Mouse (Mus musculus) midbrain, embryonic 16.5 days (tissue): Measurements from ENCODE around the gene Nbl1. TPM values are rescaled to one million over a fixed set of nuclear protein-coding genes. Genes with fewer than 3 reads are reported as not detected.
A peak's percentile ranks its signal among the peaks of the same experiment; 100 is the strongest.

ENCODE experiments used
- ATAC-seq: fragments of 200-750 bp; cut with Nextera tagmentation; 2 replicates; pipeline ENCODE4 v1.8.0; 2017; ENCODE audit warnings: moderate TSS enrichment
- H3K27ac ChIP-seq: fragments of 300-500 bp; sonication (generic); 2 replicates; pipeline ENCODE4 v1.5.1; 2014; ENCODE audit warnings: mild to moderate bottlenecking, low read length, mixed read lengths
- H3K27me3 ChIP-seq: fragments of 300-500 bp; sonication (generic); 2 replicates; pipeline ENCODE4 v1.6.1; 2014; ENCODE audit warnings: low read depth, low read length, mixed read lengths; ENCODE audit not compliant: control insufficient read depth, insufficient read depth
- H3K36me3 ChIP-seq: fragments of 300-500 bp; sonication (generic); 2 replicates; pipeline ENCODE4 v1.6.1; 2014; ENCODE audit warnings: mild to moderate bottlenecking, low read length, moderate library complexity, mixed read lengths; ENCODE audit not compliant: control insufficient read depth, insufficient read depth
- H3K4me1 ChIP-seq: fragments of 300-500 bp; sonication (generic); 2 replicates; pipeline ENCODE4 v1.6.1; 2014; ENCODE audit warnings: mild to moderate bottlenecking, low read length, mixed read lengths; ENCODE audit not compliant: control insufficient read depth, insufficient read depth
- H3K4me2 ChIP-seq: fragments of 300-500 bp; sonication (generic); 2 replicates; pipeline ENCODE4 v1.6.1; 2014; ENCODE audit warnings: mild to moderate bottlenecking, low read length, mixed read lengths
- H3K4me3 ChIP-seq: fragments of 300-500 bp; sonication (generic); 2 replicates; pipeline ENCODE4 v1.5.1; 2014; ENCODE audit warnings: low read depth, mild to moderate bottlenecking, low read length, moderate library complexity, mixed read lengths
- H3K9ac ChIP-seq: fragments of 300-500 bp; sonication (generic); 2 replicates; pipeline ENCODE4 v1.6.1; 2014; ENCODE audit warnings: low read depth, low read length, mixed read lengths
- H3K9me3 ChIP-seq: fragments of 300-500 bp; sonication (generic); replicated peaks from 2 replicates; pipeline ENCODE4 v1.6.1; 2014; ENCODE audit warnings: mild to moderate bottlenecking, low read length, mixed read lengths; ENCODE audit not compliant: control insufficient read depth, poor library complexity, severe bottlenecking
- WGBS: fragments of 180-500 bp; shearing (Covaris S2); extraction: QIAGEN DNeasy Blood & Tissue Kit; methylation state at CpG from one replicate; pipeline ENCODE4 v1.1.7; 2014; 5-methylcytosine and 5-hydroxymethylcytosine counted together
- polyA plus RNA-seq: library from polyadenylated mRNA; unstranded; fragments of >200 nt; fragmentation: Nextera tagmentation; extraction: Ambion mirVana; gene quantifications from 2 replicates; pipeline ENCODE4 v1.2.1, GENCODE M21; 2015

The Nbl1 gene
- polyA plus RNA-seq, 1 experiment from 2014 or later, result 30.6 TPM

DNA sequence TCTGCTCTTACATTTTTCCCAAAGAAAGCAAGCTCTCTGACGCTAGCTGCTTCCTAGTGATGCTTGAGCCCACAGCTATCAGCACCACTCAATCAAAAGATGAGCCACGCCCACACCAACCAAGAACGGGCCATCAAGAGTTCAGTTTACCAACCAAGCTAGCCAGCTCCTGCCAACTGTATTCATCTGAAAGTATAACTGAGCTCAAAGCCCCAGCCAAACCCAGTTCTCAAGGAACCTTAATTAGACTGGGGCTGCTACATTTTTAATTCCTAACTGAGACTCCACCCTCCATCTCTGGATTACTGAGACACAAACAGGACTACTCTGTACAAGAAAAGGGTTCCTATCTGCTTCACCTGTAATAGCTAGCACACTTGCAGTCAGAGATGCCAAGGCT, 18.1 kb upstream of the Nbl1 start:
- H3K9me3 ChIP-seq, result no peaks in the 10 kb centered on the region
- peak overlapping the region; percentile 47; the same call in 1 of the 2 replicates for H3K27ac ChIP-seq
- H3K4me2 ChIP-seq, result no peak overlapping the region
- 86% methylated on average over 3 of the region's 3 CpGs for WGBS
- no peak overlapping the region for H3K4me3 ChIP-seq
- no peak for ATAC-seq
- no peaks in the 10 kb centered on the region for H3K27me3 ChIP-seq
- no peak overlapping the region for H3K9ac ChIP-seq
- no peaks in the 10 kb centered on the region for H3K36me3 ChIP-seq
- peaks cover 16% of the 10 kb centered on the region for H3K4me1 ChIP-seq

GRCm38 (mm10) chr4:139105453-139105852, 12.7 kb upstream of the Nbl1 start:
- H3K9ac ChIP-seq, result no peak overlapping the region
- 97% methylated on average over 1 of the region's 1 CpGs for WGBS
- ATAC-seq, result no peak

GRCm38 (mm10) chr4:139101546-139101945, 8.8 kb upstream of the Nbl1 start:
- Histone ChIP-seq H3K4me3 (no peak overlapping the region), H3K4me1 (no peaks in the 10 kb centered on the region), H3K4me2 (no peak overlapping the region), H3K36me3 (peaks cover 8% of the 10 kb centered on the region), H3K9ac (no peak overlapping the region), H3K9me3 (no peaks in the 10 kb centered on the region), H3K27ac (no peak overlapping the region), H3K27me3 (no peaks in the 10 kb centered on the region)
- 86% methylated on average over 6 of the region's 6 CpGs for WGBS
- no peak for ATAC-seq

More at GRCm38 (mm10) chr4:139105453-139105852, 12.7 kb upstream of the Nbl1 start:
- no peaks in the 10 kb centered on the region for H3K9me3 ChIP-seq
- no peak overlapping the region for H3K4me3 ChIP-seq
- no peaks in the 10 kb centered on the region for H3K27me3 ChIP-seq
- H3K36me3 ChIP-seq, result peaks cover 8% of the 10 kb centered on the region
- H3K4me2 ChIP-seq, result no peak overlapping the region
- no peak overlapping the region for H3K27ac ChIP-seq
- no peaks in the 10 kb centered on the region for H3K4me1 ChIP-seq

GRCm38 (mm10) chr4:139100326-139100725, 7.5 kb upstream of the Nbl1 start:
- H3K27me3 ChIP-seq, result no peaks in the 10 kb centered on the region
- no peaks in the 10 kb centered on the region for H3K9me3 ChIP-seq
- peaks cover 8% of the 10 kb centered on the region for H3K36me3 ChIP-seq
- no peak overlapping the region for H3K4me2 ChIP-seq
- H3K9ac ChIP-seq, result no peak overlapping the region
- no peak overlapping the region for H3K27ac ChIP-seq
- H3K4me3 ChIP-seq, result no peak overlapping the region
- WGBS, result 91% methylated on average over 8 of the region's 8 CpGs
- ATAC-seq, result no peak
- no peaks in the 10 kb centered on the region for H3K4me1 ChIP-seq

DNA sequence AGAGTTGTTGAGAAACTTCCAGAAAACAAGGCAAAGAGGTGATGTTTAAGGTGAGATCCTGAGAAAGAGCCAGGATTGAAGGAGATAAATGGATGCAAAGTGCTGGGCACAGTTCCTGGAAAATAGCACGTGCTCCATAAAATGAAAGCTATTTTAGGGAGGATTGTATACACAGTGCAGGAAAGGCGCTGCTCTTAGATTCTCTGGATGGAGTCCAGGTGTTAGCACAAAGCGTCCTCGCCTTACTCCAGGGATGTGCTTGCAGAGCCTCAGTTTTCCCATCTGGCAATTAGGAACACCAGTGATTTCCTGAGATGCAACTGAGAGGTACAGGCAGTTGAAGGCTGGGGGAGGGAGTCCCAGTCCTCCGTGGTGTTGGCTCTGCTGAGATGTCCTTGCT, 3.4 kb upstream of the Nbl1 start:
- Histone ChIP-seq H3K9me3 (no peaks in the 10 kb centered on the region), H3K9ac (no peak overlapping the region), H3K27me3 (peaks cover 16% of the 10 kb centered on the region), H3K27ac (no peak overlapping the region), H3K36me3 (no peaks in the 10 kb centered on the region), H3K4me1 (peaks cover 13% of the 10 kb centered on the region), H3K4me2 (no peak overlapping the region), H3K4me3 (no peak overlapping the region)
- 80% methylated on average over 5 of the region's 5 CpGs for WGBS
- ATAC-seq, result no peak

GRCm38 (mm10) chr4:139095406-139095805, 2.6 kb upstream of the Nbl1 start:
- no peaks in the 10 kb centered on the region for H3K9me3 ChIP-seq
- ATAC-seq, result no peak

DNA sequence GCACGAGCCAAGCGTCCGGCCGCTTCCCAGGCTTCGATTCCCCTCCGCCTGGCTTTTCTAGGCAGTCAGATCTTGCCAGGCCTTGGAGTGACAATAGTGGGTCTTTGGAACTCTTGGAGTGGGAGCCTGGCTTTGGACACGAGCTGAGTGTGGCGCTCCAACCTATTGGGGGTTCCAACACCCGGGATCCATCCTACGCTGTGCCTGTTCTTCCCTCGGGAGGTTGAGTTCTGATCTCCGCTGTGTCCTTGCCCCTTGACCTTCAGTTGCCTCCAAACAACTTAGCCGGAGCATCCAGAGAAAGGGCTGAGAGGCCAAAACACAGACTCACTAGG, 370 bp upstream of the Nbl1 start:
- Histone ChIP-seq H3K9me3 (no peaks in the 10 kb centered on the region), H3K36me3 (no peaks in the 10 kb centered on the region), H3K27me3 (peaks cover 16% of the 10 kb centered on the region), H3K4me1 (peaks cover 13% of the 10 kb centered on the region), H3K4me3 (peak overlapping the region; percentile 42), H3K9ac (peak overlapping the region; percentile 66), H3K4me2 (peak overlapping the region; percentile 70), H3K27ac (no peak overlapping the region)
- no peak for ATAC-seq
- 22% methylated on average over 13 of the region's 13 CpGs for WGBS

More at GRCm38 (mm10) chr4:139095406-139095805, 2.6 kb upstream of the Nbl1 start:
- Histone ChIP-seq H3K4me3 (no peak overlapping the region), H3K27ac (no peak overlapping the region), H3K36me3 (no peaks in the 10 kb centered on the region), H3K4me1 (peaks cover 13% of the 10 kb centered on the region), H3K4me2 (no peak overlapping the region), H3K27me3 (peaks cover 16% of the 10 kb centered on the region), H3K9ac (no peak overlapping the region)
- WGBS, result 52% methylated on average over 1 of the region's 1 CpGs

DNA sequence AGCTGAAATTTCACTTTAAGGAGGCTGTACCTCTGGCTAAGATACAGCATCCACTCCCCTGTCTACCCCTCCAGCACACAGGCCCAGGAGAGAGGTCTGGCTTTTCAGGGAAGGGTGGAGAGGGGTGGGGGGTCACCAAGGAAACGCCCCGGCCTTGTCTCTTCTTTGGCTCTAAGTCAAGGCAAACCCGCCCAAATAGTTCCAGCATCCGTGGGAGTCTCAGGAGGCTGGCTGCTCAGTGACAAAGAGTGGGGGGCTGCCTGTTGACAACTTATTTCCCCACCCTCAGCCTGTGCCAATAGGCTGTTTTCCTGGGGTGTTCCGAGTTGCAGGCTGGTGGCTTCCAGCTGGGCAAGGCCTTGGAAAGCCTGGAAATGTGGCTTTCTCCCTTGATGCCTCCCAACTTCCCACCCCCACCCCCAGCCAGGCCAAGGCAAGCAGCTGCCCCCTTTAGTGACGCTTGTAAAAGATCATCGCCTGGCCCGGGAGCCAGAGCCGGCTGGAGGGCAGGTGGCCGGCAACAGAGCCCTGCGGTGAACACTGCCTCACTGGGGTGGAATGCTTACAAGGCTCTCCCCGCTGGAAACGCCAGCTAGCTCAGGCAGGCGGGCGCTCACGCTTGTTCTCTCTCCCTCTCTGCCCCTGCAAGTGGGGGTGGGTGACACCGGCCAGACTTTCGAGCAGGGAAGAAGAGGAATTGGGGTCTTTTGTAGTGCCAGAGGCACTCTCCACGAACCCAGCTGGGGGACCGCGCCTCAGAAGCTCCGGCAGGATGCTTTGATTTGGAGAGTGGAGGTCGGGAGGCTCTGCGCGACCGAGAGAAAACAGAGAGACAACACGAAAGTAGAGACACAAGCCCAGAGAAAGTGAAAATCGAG, 1.1 kb downstream of the Nbl1 start:
- Histone ChIP-seq H3K9ac (peak overlapping the region; percentile 66; the same call in 1 of the 2 replicates), H3K4me3 (peak overlapping the region; percentile 42), H3K27me3 (peaks cover 16% of the 10 kb centered on the region), H3K36me3 (no peaks in the 10 kb centered on the region), H3K4me1 (peaks cover 13% of the 10 kb centered on the region), H3K9me3 (no peaks in the 10 kb centered on the region), H3K27ac (peak overlapping the region; percentile 19; the same call in 1 of the 2 replicates), H3K4me2 (peak overlapping the region; percentile 70)
- peak; percentile 62 for ATAC-seq
- 2% methylated on average over 28 of the region's 28 CpGs for WGBS

DNA sequence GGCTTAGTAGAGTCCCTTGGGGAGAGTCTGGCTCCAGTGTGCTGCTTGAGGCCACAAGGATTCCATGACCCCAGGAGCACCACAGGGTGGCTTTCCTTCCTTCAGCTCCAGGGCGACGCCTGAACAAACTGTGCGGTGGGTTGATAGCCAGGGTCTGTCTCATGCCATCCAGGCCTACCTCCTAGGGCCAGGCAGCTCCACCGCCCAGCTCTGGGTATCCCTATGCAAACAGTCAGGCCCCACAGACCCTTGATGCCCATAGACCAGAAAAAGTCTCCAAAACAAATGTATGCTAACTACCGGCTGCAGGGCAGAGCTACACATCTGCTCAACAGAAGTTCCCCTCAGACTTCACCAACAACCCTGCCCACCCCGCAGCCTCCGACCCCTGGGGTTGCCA, 1.7 kb downstream of the Nbl1 start:
- Histone ChIP-seq H3K4me1 (peaks cover 13% of the 10 kb centered on the region), H3K9me3 (no peaks in the 10 kb centered on the region), H3K27me3 (peaks cover 16% of the 10 kb centered on the region), H3K4me2 (no peak overlapping the region), H3K36me3 (no peaks in the 10 kb centered on the region), H3K4me3 (no peak overlapping the region), H3K9ac (no peak overlapping the region), H3K27ac (no peak overlapping the region)
- no peak for ATAC-seq
- WGBS, result 29% methylated on average over 7 of the region's 7 CpGs
